In the genomic region with DNA sequence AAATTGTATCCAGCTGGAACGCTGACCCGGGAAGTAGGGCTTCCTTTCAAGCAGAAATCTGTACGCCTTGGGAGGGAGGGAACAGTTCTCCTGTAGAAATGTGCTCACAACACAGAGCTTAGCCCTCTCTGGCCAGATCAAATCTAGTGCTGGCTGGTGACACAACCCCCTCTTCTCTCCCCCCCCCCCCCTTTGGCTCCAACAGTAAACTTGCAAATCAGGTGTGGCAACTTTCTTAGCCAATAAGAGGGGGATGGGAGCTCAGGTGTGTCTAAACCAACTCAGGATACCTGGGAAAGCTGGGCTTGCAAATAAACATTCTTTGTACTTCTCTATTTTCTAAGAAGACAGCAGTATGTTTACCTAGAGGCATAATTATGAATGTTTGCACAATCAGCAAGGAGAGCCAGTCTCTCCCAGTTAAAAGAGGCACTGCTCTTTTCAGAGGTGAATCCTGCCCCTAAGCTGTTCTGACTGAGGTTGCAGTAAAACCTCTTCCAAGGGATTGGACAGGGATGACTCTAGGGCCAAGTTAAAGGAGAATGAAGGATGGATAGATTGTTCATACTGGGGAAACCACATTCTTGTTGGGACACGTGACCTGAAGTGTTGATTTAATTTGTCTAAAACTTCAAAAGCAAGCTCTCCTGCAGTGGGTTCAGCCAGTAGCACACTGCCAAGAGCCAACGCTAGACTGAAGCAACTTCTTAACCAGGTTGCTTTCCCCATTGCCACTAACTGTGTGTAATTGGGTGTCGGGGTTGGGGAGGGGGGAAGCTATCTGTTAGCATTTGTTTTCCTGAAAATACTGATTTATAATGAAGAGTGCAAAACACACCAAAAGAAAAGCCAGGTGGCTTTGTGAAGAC, we compare ENCODE assay signal across 13 mouse cellular contexts. TPM values are rescaled to one million over a fixed set of nuclear protein-coding genes. Genes with fewer than 3 reads are reported as not detected.
DNase-seq lines count a peak whose midpoint lies in the region; ATAC-seq and TF ChIP-seq lines count a peak whose summit lies in the region.
"Had no signal": no experiment of that assay in that cellular context is flagged by ENCODE, and none has a peak within 500 bp of the region (broad histone marks: within the 10 kb centered on the region; RNA-seq: fewer than 3 reads in every experiment).

A gene (minus strand): TSS at position 139 of the 869 bp plus-strand sequence.

- TF ChIP-seq CTCF in gastrocnemius, adult 2 months (IDR thresholded peaks at IDR 0.05): no peak

- intact Hi-C loops in gastrocnemius, adult 2 months (cut with DNase I): no loop called here

- 67% methylated on average over 6 of the region's 6 CpGs for WGBS in embryonic facial prominence, embryonic 11.5 days
- 43% methylated on average over 6 of the region's 6 CpGs for WGBS in embryonic facial prominence, embryonic 15.5 days
- 71% methylated on average over 6 of the region's 6 CpGs for WGBS in kidney, embryonic 16.5 days

- H3K27me3 ChIP-seq in embryonic facial prominence, embryonic 11.5 days (ENCODE audit: control insufficient read depth, insufficient read depth, low read length): no peaks in the 10 kb centered on the region
- no peaks in the 10 kb centered on the region for H3K27me3 ChIP-seq in embryonic facial prominence, embryonic 15.5 days
- no peaks in the 10 kb centered on the region for H3K27me3 ChIP-seq in kidney, embryonic 16.5 days (ENCODE audit: insufficient read depth, low read length)
- H3K27me3 ChIP-seq: liver, embryonic 15.5 days had no signal

- peak; percentile 50 for DNase-seq in embryonic facial prominence, embryonic 11.5 days (ENCODE audit: low spot score)
- DNase-seq in lung, postnatal 10 days: peak; percentile 41
- DNase-seq in right cerebral cortex, postnatal 25 days: no peak
- DNase-seq in MN1 (ENCODE audit: low spot score): no peak
- no peak for DNase-seq in gastrocnemius, adult 2 months
- DNase-seq: gastrocnemius, postnatal 14 days; right cerebral cortex, postnatal 14 days; thymus, postnatal 14 days had no signal

- H3K9ac ChIP-seq in embryonic facial prominence, embryonic 11.5 days (replicated peaks; ENCODE audit: low read length): no peak within 1 kb of the TSS
- no peak within 1 kb of the TSS for H3K9ac ChIP-seq in embryonic facial prominence, embryonic 15.5 days
- peak within 1 kb of the TSS; percentile 53 for H3K9ac ChIP-seq in kidney, embryonic 16.5 days (replicated peaks; ENCODE audit: low read length)
- H3K9ac ChIP-seq: liver, embryonic 15.5 days had no signal

- H3K4me2 ChIP-seq in embryonic facial prominence, embryonic 11.5 days (ENCODE audit: low read depth, low read length): no peak within 1 kb of the TSS
- H3K4me2 ChIP-seq in embryonic facial prominence, embryonic 15.5 days (replicated peaks): peak within 1 kb of the TSS; percentile 32
- peak within 1 kb of the TSS; percentile 10; the same call in 1 of the 2 replicates for H3K4me2 ChIP-seq in kidney, embryonic 16.5 days (replicated peaks; ENCODE audit: low read depth, low read length)
- H3K4me2 ChIP-seq: liver, embryonic 15.5 days had no signal

- H3K9me3 ChIP-seq in embryonic facial prominence, embryonic 11.5 days (replicated peaks; ENCODE audit: control insufficient read depth, low read length): no peaks in the 10 kb centered on the region
- no peaks in the 10 kb centered on the region for H3K9me3 ChIP-seq in embryonic facial prominence, embryonic 15.5 days (replicated peaks)
- no peaks in the 10 kb centered on the region for H3K9me3 ChIP-seq in kidney, embryonic 16.5 days (ENCODE audit: low read length)
- H3K9me3 ChIP-seq: liver, embryonic 15.5 days had no signal

- no peak within 1 kb of the TSS for H3K4me3 ChIP-seq in embryonic facial prominence, embryonic 11.5 days (ENCODE audit: low read depth, low read length)
- H3K4me3 ChIP-seq in embryonic facial prominence, embryonic 15.5 days (replicated peaks): peak within 1 kb of the TSS; percentile 35
- H3K4me3 ChIP-seq in kidney, embryonic 16.5 days (ENCODE audit: low read length): peak within 1 kb of the TSS; percentile 37
- H3K4me3 ChIP-seq in gastrocnemius, adult 2 months: no peak within 1 kb of the TSS
- H3K4me3 ChIP-seq: liver, embryonic 15.5 days had no signal

- H3K27ac ChIP-seq in embryonic facial prominence, embryonic 11.5 days (replicated peaks; ENCODE audit: low read depth, low read length): no peak within 1 kb of the TSS
- peak within 1 kb of the TSS; percentile 60; the same call in 1 of the 2 replicates for H3K27ac ChIP-seq in embryonic facial prominence, embryonic 15.5 days (replicated peaks)
- peak within 1 kb of the TSS; percentile 90 for H3K27ac ChIP-seq in kidney, embryonic 16.5 days (ENCODE audit: low read length)
- H3K27ac ChIP-seq in gastrocnemius, adult 2 months: no peak within 1 kb of the TSS
- H3K27ac ChIP-seq: liver, embryonic 15.5 days had no signal

- peak; percentile 73 for ATAC-seq in embryonic facial prominence, embryonic 11.5 days (replicated peaks; ENCODE audit: insufficient number of reproducible peaks, low FRiP score, low TSS enrichment, low read depth)
- ATAC-seq in embryonic facial prominence, embryonic 15.5 days (ENCODE audit: insufficient number of reproducible peaks, low FRiP score, low TSS enrichment, low read depth): peak; percentile 77
- peak; percentile 91 for ATAC-seq in kidney, embryonic 16.5 days (ENCODE audit: low FRiP score, low TSS enrichment)
- ATAC-seq in monocyte, adult 5-6 weeks (replicated peaks; ENCODE audit: insufficient number of reproducible peaks, low FRiP score, low TSS enrichment, poor library complexity, severe bottlenecking): no peak

- H3K4me1 ChIP-seq in embryonic facial prominence, embryonic 11.5 days (ENCODE audit: control insufficient read depth, insufficient read depth, low read length): no peaks in the 10 kb centered on the region
- no peaks in the 10 kb centered on the region for H3K4me1 ChIP-seq in embryonic facial prominence, embryonic 15.5 days
- no peaks in the 10 kb centered on the region for H3K4me1 ChIP-seq in kidney, embryonic 16.5 days (ENCODE audit: insufficient read depth, low read length)
- H3K4me1 ChIP-seq: liver, embryonic 15.5 days had no signal

- no peaks in the 10 kb centered on the region for H3K36me3 ChIP-seq in embryonic facial prominence, embryonic 11.5 days (replicated peaks; ENCODE audit: control insufficient read depth, insufficient read depth, low read depth, low read length)
- H3K36me3 ChIP-seq in embryonic facial prominence, embryonic 15.5 days: no peaks in the 10 kb centered on the region
- no peaks in the 10 kb centered on the region for H3K36me3 ChIP-seq in kidney, embryonic 16.5 days (ENCODE audit: insufficient read depth, low read length)
- H3K36me3 ChIP-seq: liver, embryonic 15.5 days had no signal

RNA-seq across cellular contexts. Expression of the gene that starts here (rescaled TPM):
- 4.5 and 5.3 TPM in 2 replicates for polyA plus RNA-seq in embryonic facial prominence, embryonic 11.5 days (2014; fragmentation: Nextera tagmentation; extraction: Ambion mirVana)
- polyA plus RNA-seq in embryonic facial prominence, embryonic 15.5 days (2015; fragmentation: Nextera tagmentation; extraction: Ambion mirVana): 8.8 and 11.2 TPM in 2 replicates
- 140 and 143 TPM in 2 replicates for polyA plus RNA-seq in kidney, embryonic 16.5 days (2015; fragmentation: Nextera tagmentation; extraction: Ambion mirVana)
- total RNA-seq in monocyte, adult 5-6 weeks (2017): not detected in 3 replicates
- not detected for total RNA-seq in gastrocnemius, adult 2 months (2021)
- total RNA-seq: gastrocnemius, postnatal 14 days had no signal
- polyA plus RNA-seq: heart, postnatal 0 days had no signal

Comparison
In these comparisons a context has a peak if more than half of its experiments do, and no peak if none do; other contexts are left out.
1. RNA of the gene that starts here (polyA plus RNA-seq): 140 to 143 TPM in kidney, embryonic 16.5 days; 8.8 to 11.2 TPM in embryonic facial prominence, embryonic 15.5 days and 4.5 to 5.3 TPM in embryonic facial prominence, embryonic 11.5 days; every median in the first group is over 10 times any median in the second.
2. H3K27ac ChIP-seq: peak in embryonic facial prominence, embryonic 15.5 days (single experiment) and kidney, embryonic 16.5 days (single experiment); none in embryonic facial prominence, embryonic 11.5 days (single experiment) and gastrocnemius, adult 2 months (single experiment).
3. H3K4me3 ChIP-seq: peak in embryonic facial prominence, embryonic 15.5 days (single experiment) and kidney, embryonic 16.5 days (single experiment); none in embryonic facial prominence, embryonic 11.5 days (single experiment) and gastrocnemius, adult 2 months (single experiment).
4. DNase-seq: peak in embryonic facial prominence, embryonic 11.5 days (single experiment) and lung, postnatal 10 days (single experiment); none in right cerebral cortex, postnatal 25 days (single experiment), MN1 (single experiment) and gastrocnemius, adult 2 months (single experiment).